13 mouse cellular contexts compared by ENCODE assay signal in the genomic region with DNA sequence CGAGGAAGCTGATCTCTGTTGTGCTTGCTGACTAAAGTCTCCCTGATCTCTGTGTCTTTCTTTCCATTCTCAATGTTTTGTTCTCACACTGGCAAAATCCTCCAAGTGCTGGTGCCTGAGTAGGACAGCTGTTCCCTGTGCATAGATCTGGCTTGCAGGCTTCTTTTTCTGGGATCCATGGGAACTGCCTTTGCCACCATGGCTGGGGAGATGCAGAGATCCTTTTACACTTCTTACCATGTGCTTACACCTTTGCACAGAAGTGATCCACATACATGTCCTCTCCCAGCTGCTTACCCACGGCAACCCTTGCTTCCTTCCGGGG.
DNase-seq lines count a peak whose midpoint lies in the region; ATAC-seq lines count a peak whose summit lies in the region.
"Had no signal": no experiment of that assay in that cellular context is flagged by ENCODE, and none has a peak within 500 bp of the region (broad histone marks: within the 10 kb centered on the region; RNA-seq: fewer than 3 reads in every experiment).

No protein-coding gene starts in this region.

- H3K9ac ChIP-seq in heart, embryonic 14.5 days (ENCODE audit: low read length): no peak overlapping the region
- H3K9ac ChIP-seq in intestine, embryonic 15.5 days: no peak overlapping the region
- no peak overlapping the region for H3K9ac ChIP-seq in limb, embryonic 13.5 days
- H3K9ac ChIP-seq: embryonic facial prominence, embryonic 13.5 days; forebrain, embryonic 13.5 days; hindbrain, embryonic 12.5 days; neural tube, embryonic 12.5 days had no signal

- no peak overlapping the region for H3K4me2 ChIP-seq in heart, embryonic 14.5 days (ENCODE audit: low read length)
- H3K4me2 ChIP-seq in intestine, embryonic 15.5 days (replicated peaks): no peak overlapping the region
- H3K4me2 ChIP-seq in limb, embryonic 13.5 days (replicated peaks): no peak overlapping the region
- H3K4me2 ChIP-seq: embryonic facial prominence, embryonic 13.5 days; forebrain, embryonic 13.5 days; hindbrain, embryonic 12.5 days; neural tube, embryonic 12.5 days had no signal

- no peaks in the 10 kb centered on the region for H3K36me3 ChIP-seq in heart, embryonic 14.5 days (ENCODE audit: control insufficient read depth, insufficient read depth, low read length)
- H3K36me3 ChIP-seq in intestine, embryonic 15.5 days: no peaks in the 10 kb centered on the region
- no peaks in the 10 kb centered on the region for H3K36me3 ChIP-seq in limb, embryonic 13.5 days
- H3K36me3 ChIP-seq: embryonic facial prominence, embryonic 13.5 days; hindbrain, embryonic 12.5 days; neural tube, embryonic 12.5 days had no signal

- no peak overlapping the region for H3K4me3 ChIP-seq in heart, embryonic 14.5 days (ENCODE audit: control insufficient read depth in 1 of 2, insufficient read depth in 1 of 2, low read depth in 1 of 2, low read length in 2 of 2)
- H3K4me3 ChIP-seq in intestine, embryonic 15.5 days (replicated peaks): no peak overlapping the region
- no peak overlapping the region for H3K4me3 ChIP-seq in limb, embryonic 13.5 days
- H3K4me3 ChIP-seq: embryonic facial prominence, embryonic 13.5 days; forebrain, embryonic 13.5 days; gastrocnemius, adult 2 months; hindbrain, embryonic 12.5 days; neural tube, embryonic 12.5 days had no signal

- H3K9me3 ChIP-seq in heart, embryonic 14.5 days (ENCODE audit: control insufficient read depth, low read length): no peaks in the 10 kb centered on the region
- no peaks in the 10 kb centered on the region for H3K9me3 ChIP-seq in intestine, embryonic 15.5 days
- no peaks in the 10 kb centered on the region for H3K9me3 ChIP-seq in limb, embryonic 13.5 days
- H3K9me3 ChIP-seq: embryonic facial prominence, embryonic 13.5 days; forebrain, embryonic 13.5 days; hindbrain, embryonic 12.5 days; neural tube, embryonic 12.5 days had no signal

- DNase-seq in heart, postnatal 4 days: no peak
- peak; percentile 12 for DNase-seq in layer of hippocampus, adult 9-11 months
- DNase-seq in layer of hippocampus, postnatal 14 days (ENCODE audit: low spot score in 2 of 2): no peak
- no peak for DNase-seq in thymus, postnatal 0 days (ENCODE audit: low spot score)
- DNase-seq: gastrocnemius, adult 2 months had no signal

- WGBS in heart, embryonic 14.5 days: 17% methylated on average over 3 of the region's 3 CpGs
- WGBS in intestine, embryonic 15.5 days: 55% methylated on average over 3 of the region's 3 CpGs
- 67% methylated on average over 3 of the region's 3 CpGs for WGBS in limb, embryonic 13.5 days

- peaks cover 23 to 31% of the 10 kb centered on the region in 2 experiments for H3K4me1 ChIP-seq in heart, embryonic 14.5 days (ENCODE audit: control insufficient read depth in 2 of 2, insufficient read depth in 2 of 2, low read length in 2 of 2)
- H3K4me1 ChIP-seq in intestine, embryonic 15.5 days (replicated peaks): peaks cover 14% of the 10 kb centered on the region
- H3K4me1 ChIP-seq in limb, embryonic 13.5 days: peaks cover 38% of the 10 kb centered on the region
- H3K4me1 ChIP-seq: forebrain, embryonic 13.5 days; hindbrain, embryonic 12.5 days had no signal

- H3K27ac ChIP-seq in heart, embryonic 14.5 days (replicated peaks in 1 of 2; ENCODE audit: control insufficient read depth in 1 of 2, insufficient read depth in 1 of 2, low read depth in 2 of 2, low read length in 2 of 2): peak overlapping the region; percentile 53 to 63
- peak overlapping the region; percentile 66 for H3K27ac ChIP-seq in intestine, embryonic 15.5 days
- H3K27ac ChIP-seq in limb, embryonic 13.5 days: peak overlapping the region; percentile 72; the same call in 1 of the 2 replicates
- H3K27ac ChIP-seq: embryonic facial prominence, embryonic 13.5 days; forebrain, embryonic 13.5 days; gastrocnemius, adult 2 months; hindbrain, embryonic 12.5 days; neural tube, embryonic 12.5 days had no signal

- ATAC-seq in heart, embryonic 14.5 days (ENCODE audit: insufficient number of reproducible peaks, insufficient read depth, low FRiP score, low read depth): no peak
- ATAC-seq in intestine, embryonic 15.5 days: no peak
- no peak for ATAC-seq in limb, embryonic 13.5 days (ENCODE audit: low FRiP score, low read depth)
- ATAC-seq: forebrain, embryonic 13.5 days; midbrain, embryonic 16.5 days had no signal

- H3K27me3 ChIP-seq in heart, embryonic 14.5 days (ENCODE audit: control insufficient read depth, insufficient read depth, low read length): no peaks in the 10 kb centered on the region
- H3K27me3 ChIP-seq in intestine, embryonic 15.5 days (replicated peaks): no peaks in the 10 kb centered on the region
- no peaks in the 10 kb centered on the region for H3K27me3 ChIP-seq in limb, embryonic 13.5 days
- H3K27me3 ChIP-seq: embryonic facial prominence, embryonic 13.5 days; forebrain, embryonic 13.5 days; hindbrain, embryonic 12.5 days; neural tube, embryonic 12.5 days had no signal
